Mouse (Mus musculus) gastrocnemius, adult 18-20 months (tissue): ENCODE measurements around the gene Ptprf. TPM values are rescaled to one million over a fixed set of nuclear protein-coding genes. Genes with fewer than 3 reads are reported as not detected.

Experiments used
- DNase-seq: peaks from one replicate; pipeline ENCODE4 v3.0.0; 2021; ENCODE audit warnings: low spot score
- total RNA-seq, 2 experiments: library from RNA; stranded (reverse); gene quantifications; 2 replicates each; pipeline ENCODE4 v1.2.3; 2021

Gene Ptprf
- total RNA-seq, 2 experiments from 2014 or later, result 2.0 to 2.2 TPM

- no peak for DNase-seq
Observed at GRCm38 (mm10) chr4:118259782-118260463, 31.3 kb downstream of the Ptprf start.

- DNase-seq, result no peak
Observed at GRCm38 (mm10) chr4:118257977-118258376, 33.2 kb downstream of the Ptprf start.

- DNase-seq, result no peak
Observed at GRCm38 (mm10) chr4:118257416-118257815, 33.8 kb downstream of the Ptprf start.

GRCm38 (mm10) chr4:118256217-118256616 is 35.0 kb downstream of the Ptprf start:
- DNase-seq, result no peak

GRCm38 (mm10) chr4:118254953-118255352 is 36.3 kb downstream of the Ptprf start:
- DNase-seq, result no peak

GRCm38 (mm10) chr4:118247323-118247722 is 43.9 kb downstream of the Ptprf start:
- no peak for DNase-seq

- DNase-seq, result no peak
Observed at GRCm38 (mm10) chr4:118245847-118246246, 45.4 kb downstream of the Ptprf start.

GRCm38 (mm10) chr4:118243791-118244190 is 47.4 kb downstream of the Ptprf start:
- DNase-seq, result no peak

GRCm38 (mm10) chr4:118243298-118243697 is 47.9 kb downstream of the Ptprf start:
- no peak for DNase-seq

GRCm38 (mm10) chr4:118239960-118240689 is 51.1 kb downstream of the Ptprf start:
- DNase-seq, result no peak

- no peak for DNase-seq
Observed at GRCm38 (mm10) chr4:118238666-118239065, 52.5 kb downstream of the Ptprf start.

- DNase-seq, result no peak
Observed at GRCm38 (mm10) chr4:118236871-118237270, 54.3 kb downstream of the Ptprf start.

GRCm38 (mm10) chr4:118234711-118235388 is 56.4 kb downstream of the Ptprf start:
- DNase-seq, result no peak

- DNase-seq, result no peak
Observed at GRCm38 (mm10) chr4:118233886-118234285, 57.3 kb downstream of the Ptprf start.

- no peak for DNase-seq
Observed at GRCm38 (mm10) chr4:118231861-118232260, 59.3 kb downstream of the Ptprf start.

GRCm38 (mm10) chr4:118229035-118229770 is 62.0 kb downstream of the Ptprf start:
- no peak for DNase-seq

- no peak for DNase-seq
Observed at GRCm38 (mm10) chr4:118227398-118227797, 63.8 kb downstream of the Ptprf start.

- DNase-seq, result no peak
Observed at GRCm38 (mm10) chr4:118221261-118221660, 69.9 kb downstream of the Ptprf start.

GRCm38 (mm10) chr4:118220756-118221155 is 70.4 kb downstream of the Ptprf start:
- no peak for DNase-seq

GRCm38 (mm10) chr4:118219487-118219886 is 71.7 kb downstream of the Ptprf start:
- DNase-seq, result no peak

GRCm38 (mm10) chr4:118218521-118218920 is 72.7 kb downstream of the Ptprf start:
- no peak for DNase-seq
